Mouse (Mus musculus): ENCODE measurements around the gene Oas3.

DNA sequence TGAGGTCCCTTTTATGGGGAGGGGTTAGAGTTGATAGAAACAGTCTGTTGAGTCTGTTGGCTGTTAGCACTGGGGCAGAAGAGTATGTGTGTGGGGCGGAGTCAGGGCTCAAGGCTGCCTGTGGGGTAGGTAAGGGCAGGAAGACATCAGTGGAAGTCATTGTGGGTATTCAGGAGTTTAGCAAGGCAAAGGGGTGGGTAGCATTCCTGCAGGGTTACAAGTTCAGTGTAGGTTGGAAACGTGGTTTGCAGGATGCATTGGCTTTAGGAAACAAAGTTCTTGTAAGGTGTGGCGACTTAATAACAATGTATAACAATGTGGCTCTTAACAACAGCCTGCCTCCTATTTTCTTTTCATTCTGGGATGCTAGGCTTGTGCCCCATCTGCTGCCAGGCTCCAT lies 26.3 kb downstream of the Oas3 start:
- TF ChIP-seq POLR2A (IDR thresholded peaks at IDR 0.05; ENCODE audit: insufficient read depth, low read length) (no peak), CTCF (IDR thresholded peaks at IDR 0.05; ENCODE audit: low read depth, low read length) (no peak), EP300 (IDR thresholded peaks at IDR 0.05; ENCODE audit: insufficient read depth, low read depth, low read length) (no peak)
